Mouse (Mus musculus): ENCODE measurements around the gene Vmn2r8.

DNA sequence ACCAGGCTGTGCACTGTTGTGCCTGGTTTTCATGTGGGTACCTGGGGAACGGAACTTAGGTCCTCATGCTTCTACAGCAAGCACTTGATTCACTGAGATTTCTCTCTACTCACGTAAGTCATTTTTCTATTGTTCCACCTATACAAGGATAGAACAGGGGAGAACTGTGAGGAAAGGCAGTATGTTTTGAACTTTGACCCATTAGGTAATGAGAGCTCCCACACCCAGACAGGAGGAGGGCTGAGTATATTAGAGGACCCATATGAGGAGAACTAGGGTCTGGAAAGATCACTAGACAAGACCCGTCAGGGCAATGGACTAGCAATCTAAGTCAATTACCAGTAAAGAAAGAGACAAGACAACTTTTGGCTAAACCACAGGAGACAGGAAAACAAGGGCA lies 64.0 kb downstream of the Vmn2r8 start:
- TF ChIP-seq CTCF (IDR thresholded peaks at IDR 0.05; ENCODE audit: control insufficient read depth, insufficient read depth, insufficient read length): no peak
- TF ChIP-seq USF1 (IDR thresholded peaks at IDR 0.05; ENCODE audit: low read depth): no peak
- TF ChIP-seq MYOG (IDR thresholded peaks at IDR 0.05; ENCODE audit: control insufficient read depth, extremely low read depth, insufficient read length): no peak

All from C2C12 (cell line).